Mouse (Mus musculus) layer of hippocampus, postnatal 36 days (tissue): Measurements from ENCODE around the gene Nipa1. TPM values are rescaled to one million over a fixed set of nuclear protein-coding genes. Genes with fewer than 3 reads are reported as not detected.

Experiments used
- DNase-seq, 2 experiments: peaks; one replicate each; pipeline ENCODE4 v3.0.0; 2022
- total RNA-seq, 2 experiments: library from RNA; stranded (reverse); gene quantifications; 2 replicates each; pipeline ENCODE4 v1.2.3; 2021

Nipa1 gene
- total RNA-seq, 2 experiments from 2014 or later, result 60.5 to 61.2 TPM

DNA sequence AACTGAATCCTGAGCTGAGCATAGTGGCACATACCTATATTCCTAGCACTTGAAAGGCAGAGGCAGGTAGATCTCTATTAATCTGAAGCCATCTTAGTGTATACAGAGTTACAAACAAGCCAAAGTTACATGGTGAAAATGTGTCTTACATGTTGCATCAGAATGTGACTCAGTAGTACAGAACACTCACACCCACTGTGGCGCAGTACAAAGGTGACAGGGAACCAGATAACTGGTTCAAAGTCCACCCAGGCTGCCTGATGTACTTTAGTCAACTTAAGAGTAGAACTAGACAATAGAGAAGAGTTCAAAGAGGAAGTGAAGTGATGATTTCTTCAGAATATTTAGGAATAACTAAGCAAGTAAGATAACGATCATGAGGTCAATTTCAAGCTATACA lies 84.7 kb downstream of the Nipa1 start:
- DNase-seq, result no peak

DNA sequence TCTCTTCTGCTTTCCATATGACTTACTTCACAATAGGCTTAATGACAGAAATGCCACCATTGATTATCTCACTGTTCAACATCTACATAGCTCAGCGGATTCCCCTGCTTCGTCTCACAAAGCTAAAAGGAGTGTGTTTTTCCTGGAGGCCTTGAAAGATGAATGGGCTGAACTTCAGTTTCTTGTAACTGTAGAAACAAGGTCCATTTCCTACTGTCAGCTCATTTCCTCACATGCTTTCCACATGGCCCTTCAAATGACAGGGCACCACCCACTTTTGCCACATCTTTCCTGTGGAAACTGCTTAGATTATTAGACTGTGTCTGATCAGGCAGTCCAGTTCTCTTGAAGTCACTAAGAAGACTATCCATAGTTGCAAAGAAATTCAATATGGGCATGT lies 91.1 kb downstream of the Nipa1 start:
- no peak for DNase-seq

Other genes starting within 250 kb of the Nipa1 start
- gene Tubgcp5, start 225.8 kb downstream of the Nipa1 start, total RNA-seq, result 10 to 100 TPM; 30.3 to 30.9 TPM
- gene Cyfip1, start 178.2 kb downstream of the Nipa1 start, total RNA-seq, result 100 to 1,000 TPM; 107 to 121 TPM
- gene Nipa2, start 57.5 kb downstream of the Nipa1 start, total RNA-seq, result 10 to 100 TPM; 44.9 to 61.6 TPM
- 100 to 1,000 TPM; 138 to 151 TPM for gene Herc2, start 30.2 kb upstream of the Nipa1 start, total RNA-seq
- under 1 TPM; 0.25 to 0.81 TPM for gene Oca2, start 219.8 kb upstream of the Nipa1 start, total RNA-seq